Mouse (Mus musculus) heart, postnatal 0 days (tissue): ENCODE results near the gene Bivm.

ENCODE experiments used
- CTCF ChIP-seq: IDR thresholded peaks from 2 replicates; pipeline ENCODE4 v1.5.1; 2016; ENCODE audit warnings: antibody characterized with exemption, control low read depth, low read depth
- EP300 ChIP-seq: IDR thresholded peaks from 2 replicates; pipeline ENCODE4 v1.6.1; 2016; ENCODE audit warnings: antibody characterized with exemption, low read depth

- TF ChIP-seq CTCF (no peak), EP300 (no peak)
These were observed 1.2 kb upstream of the Bivm start for GRCm38 (mm10) chr1:44117571-44117970.
